Mouse (Mus musculus): ENCODE data around the gene Fam173a.

GRCm38 (mm10) chr17:25824362-25825142, 31.9 kb upstream of the Fam173a start:
- TF ChIP-seq CTCF (IDR thresholded peaks at IDR 0.05; ENCODE audit: extremely low read depth, insufficient read length, insufficient replicate concordance, low read depth, low read length) (no peak), POLR2A (IDR thresholded peaks at IDR 0.05; ENCODE audit: low read depth, low read length) (no peak)
